Mouse (Mus musculus): Measurements from ENCODE around the gene Olfr330.
"Not testable (repeated sequence)": the region's sequence is repeated elsewhere in the genome, so short reads cannot be mapped to it uniquely, and the experiment has no call there.

Gene Olfr330

DNA sequence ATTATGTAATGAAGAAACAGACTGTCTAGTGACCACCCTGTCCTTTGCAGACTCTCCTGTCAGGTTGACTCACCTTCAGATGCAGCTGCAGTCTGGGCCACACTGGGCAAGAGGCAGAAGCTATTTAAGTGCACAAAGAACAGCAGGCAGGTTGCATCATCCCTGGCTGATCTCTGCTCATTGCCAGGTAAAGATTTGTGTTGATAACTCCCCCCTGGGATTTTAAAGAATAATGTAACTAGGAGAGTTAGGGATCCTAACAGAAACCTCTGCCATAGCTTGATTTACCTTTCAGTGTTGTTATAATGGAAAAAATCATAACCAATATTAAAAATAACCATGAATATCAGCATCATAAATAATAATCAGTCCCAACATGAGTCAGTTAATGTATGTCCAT lies at the start of gene Olfr330:
Gene Olfr330 (minus strand): TSS at position 101 of the 400 bp plus-strand sequence.
- DNase-seq (ENCODE audit: low read depth, low spot score); H3K36me3 ChIP-seq (ENCODE audit: control insufficient read depth, insufficient read depth, low read length, poor library complexity, severe bottlenecking); H3K27me3 ChIP-seq (ENCODE audit: control insufficient read depth, insufficient read depth, low read length, poor library complexity, severe bottlenecking): not testable (repeated sequence)

GRCm38 (mm10) chr11:58578636-58579035 lies 44.0 kb upstream of the Olfr330 start:
- no peak for DNase-seq (ENCODE audit: low read depth, low spot score)
- Histone ChIP-seq H3K36me3 (ENCODE audit: control insufficient read depth, insufficient read depth, low read length, poor library complexity, severe bottlenecking) (no peaks in the 10 kb centered on the region), H3K27me3 (ENCODE audit: control insufficient read depth, insufficient read depth, low read length, poor library complexity, severe bottlenecking) (no peaks in the 10 kb centered on the region)

- DNase-seq (ENCODE audit: low read depth, low spot score) = no peak
- no peaks in the 10 kb centered on the region for H3K27me3 ChIP-seq (ENCODE audit: control insufficient read depth, insufficient read depth, low read length, poor library complexity, severe bottlenecking)
Observed at GRCm38 (mm10) chr11:58577430-58577829, 42.8 kb upstream of the Olfr330 start, which contains the start of gene Olfr325. Olfr325 (plus strand) TSS chr11:58577730.

DNA sequence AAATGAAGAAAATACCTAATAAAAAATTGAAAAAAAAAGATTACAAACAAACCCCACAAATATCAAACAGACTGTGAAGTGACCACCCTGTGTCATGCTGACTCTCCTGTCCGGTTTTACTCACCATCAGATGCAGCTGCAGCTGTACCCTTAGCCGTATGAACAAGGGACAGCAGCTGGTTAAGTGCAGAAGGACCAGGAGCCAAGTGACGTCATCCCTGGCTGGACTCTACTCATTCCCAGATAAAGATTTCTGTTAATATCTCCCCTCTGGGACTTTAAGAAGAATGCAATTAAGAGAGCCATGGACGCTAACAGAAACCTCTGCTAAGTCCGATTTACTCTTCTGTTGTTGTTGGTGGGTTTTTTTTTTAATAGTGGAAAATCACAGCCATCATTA lies 35.8 kb upstream of the Olfr330 start, which contains the start of gene Olfr224:
Gene Olfr224 (minus strand): TSS at position 149 of the 400 bp plus-strand sequence.
- DNase-seq (ENCODE audit: low read depth, low spot score) = no peak
- H3K36me3 ChIP-seq (ENCODE audit: control insufficient read depth, insufficient read depth, low read length, poor library complexity, severe bottlenecking) = no peaks in the 10 kb centered on the region
- H3K27me3 ChIP-seq (ENCODE audit: control insufficient read depth, insufficient read depth, low read length, poor library complexity, severe bottlenecking) = no peaks in the 10 kb centered on the region

More at GRCm38 (mm10) chr11:58577430-58577829, 42.8 kb upstream of the Olfr330 start, which contains the start of gene Olfr325:
- no peaks in the 10 kb centered on the region for H3K36me3 ChIP-seq (ENCODE audit: control insufficient read depth, insufficient read depth, low read length, poor library complexity, severe bottlenecking)

DNA sequence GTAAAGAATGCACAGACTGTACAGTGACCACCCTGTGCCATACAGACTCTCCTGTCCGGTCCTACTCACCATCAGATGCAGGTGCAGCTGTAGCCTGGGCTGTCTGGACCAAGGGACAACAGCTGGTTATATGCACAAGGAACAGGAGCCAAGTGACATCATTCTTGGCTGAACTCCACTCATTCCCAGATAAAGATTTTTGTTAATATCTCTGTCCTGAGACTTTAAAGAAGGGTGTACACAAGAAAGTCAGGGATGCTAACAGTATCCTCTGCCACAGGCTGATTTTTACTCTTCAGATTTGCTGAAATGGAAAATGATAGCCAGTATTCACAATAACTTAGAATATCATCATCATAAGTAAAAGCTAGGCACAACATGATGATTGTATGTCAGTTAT lies 20.9 kb upstream of the Olfr330 start, which contains the start of gene Olfr328:
Gene Olfr328 (minus strand): TSS at position 101 of the 400 bp plus-strand sequence.
- Histone ChIP-seq H3K27me3 (ENCODE audit: control insufficient read depth, insufficient read depth, low read length, poor library complexity, severe bottlenecking) (no peaks in the 10 kb centered on the region), H3K36me3 (ENCODE audit: control insufficient read depth, insufficient read depth, low read length, poor library complexity, severe bottlenecking) (no peaks in the 10 kb centered on the region)
- no peak for DNase-seq (ENCODE audit: low read depth, low spot score)

- H3K27me3 ChIP-seq (ENCODE audit: control insufficient read depth, insufficient read depth, low read length, poor library complexity, severe bottlenecking) = no peaks in the 10 kb centered on the region
- DNase-seq (ENCODE audit: low read depth, low spot score) = no peak
- H3K36me3 ChIP-seq (ENCODE audit: control insufficient read depth, insufficient read depth, low read length, poor library complexity, severe bottlenecking) = no peaks in the 10 kb centered on the region
Observed at GRCm38 (mm10) chr11:58546322-58546721, 11.7 kb upstream of the Olfr330 start, which contains the start of gene Olfr329-ps. Olfr329-ps (minus strand) TSS chr11:58546422.

DNA sequence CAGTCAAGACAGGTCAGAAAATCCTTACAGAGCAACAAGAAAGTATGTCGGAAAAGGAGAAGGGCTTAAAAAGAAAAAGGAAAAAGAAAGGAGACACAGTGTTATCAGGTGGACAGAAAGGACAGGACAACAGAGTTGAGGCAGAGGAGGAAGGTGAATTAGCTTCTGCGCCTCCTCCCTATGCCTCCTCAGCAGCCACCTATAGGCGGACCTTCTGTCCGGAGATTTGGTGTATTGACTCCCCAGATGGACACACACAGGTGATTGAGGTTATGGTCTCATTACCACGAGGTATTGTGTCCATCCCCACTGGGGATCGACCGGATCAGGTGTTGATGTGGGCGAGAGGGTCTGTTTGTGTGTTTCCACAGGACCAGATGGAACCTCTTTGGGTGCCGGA lies 14.9 kb downstream of the Olfr330 start:
- not testable (repeated sequence) for H3K27me3 ChIP-seq (ENCODE audit: control insufficient read depth, insufficient read depth, low read length, poor library complexity, severe bottlenecking); DNase-seq (ENCODE audit: low read depth, low spot score); H3K36me3 ChIP-seq (ENCODE audit: control insufficient read depth, insufficient read depth, low read length, poor library complexity, severe bottlenecking)

DNA sequence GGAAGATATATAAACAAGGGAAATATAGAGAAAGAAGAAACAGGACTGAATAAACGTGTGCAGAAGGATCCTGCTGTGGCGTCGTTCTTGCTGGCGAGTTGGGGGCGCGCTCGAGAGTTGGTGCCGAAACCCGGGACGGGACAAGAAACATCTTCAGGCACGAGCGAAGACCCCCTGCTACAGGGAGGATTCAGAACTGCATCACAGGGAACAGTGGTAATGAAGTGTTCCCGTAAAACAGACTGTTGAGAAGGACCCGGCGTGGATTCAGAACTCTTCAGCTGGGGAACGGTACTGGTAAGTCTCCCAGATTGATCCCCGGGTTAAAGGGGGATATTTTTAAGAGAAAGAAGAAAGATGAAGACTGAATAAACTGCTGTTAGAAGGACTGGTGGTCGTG lies 15.7 kb downstream of the Olfr330 start:
- H3K27me3 ChIP-seq (ENCODE audit: control insufficient read depth, insufficient read depth, low read length, poor library complexity, severe bottlenecking); H3K36me3 ChIP-seq (ENCODE audit: control insufficient read depth, insufficient read depth, low read length, poor library complexity, severe bottlenecking); DNase-seq (ENCODE audit: low read depth, low spot score): not testable (repeated sequence)

DNA sequence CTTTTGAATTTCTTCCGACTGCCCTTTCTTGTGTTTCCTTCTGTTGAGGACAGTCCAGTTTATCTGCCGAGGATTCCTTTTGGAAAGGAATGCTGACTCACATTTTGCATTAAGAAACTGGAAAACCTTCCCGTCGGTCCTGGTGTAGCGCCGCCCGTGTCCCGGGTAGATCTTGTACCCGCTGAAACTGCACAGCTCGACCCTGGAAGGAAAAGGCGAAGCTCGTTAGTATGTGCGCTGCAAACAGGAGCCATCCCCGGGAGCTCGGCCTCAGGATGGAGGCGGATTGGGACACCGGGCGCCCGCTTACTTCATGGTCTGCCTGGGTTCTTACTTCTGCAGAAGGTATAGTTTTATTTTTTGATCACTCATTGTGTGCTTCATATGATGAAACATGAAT lies 25.6 kb downstream of the Olfr330 start:
- H3K36me3 ChIP-seq (ENCODE audit: control insufficient read depth, insufficient read depth, low read length, poor library complexity, severe bottlenecking); DNase-seq (ENCODE audit: low read depth, low spot score): not testable (repeated sequence)

DNA sequence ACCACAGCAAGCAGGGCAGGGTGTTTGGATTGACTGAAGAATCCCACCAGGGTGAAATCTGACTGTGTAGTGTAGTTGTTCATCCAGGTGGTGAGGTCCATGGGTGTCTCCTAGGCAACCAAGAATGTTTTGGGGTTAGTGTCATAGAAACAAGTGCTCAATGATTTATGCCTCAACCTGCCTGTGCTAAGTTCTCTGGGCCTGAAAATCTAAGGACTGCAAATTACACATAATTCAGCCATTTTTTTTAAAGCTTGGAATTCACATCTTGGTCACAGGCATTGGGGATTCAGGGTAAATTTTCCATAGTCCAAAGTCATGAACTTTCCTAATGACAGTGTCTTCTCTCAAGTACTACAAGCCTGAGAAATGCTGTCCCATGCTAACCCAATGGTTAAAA lies 32.2 kb downstream of the Olfr330 start, which contains the start of gene Olfr331:
Gene Olfr331 (minus strand): TSS at position 101 of the 400 bp plus-strand sequence.
- H3K27me3 ChIP-seq (ENCODE audit: control insufficient read depth, insufficient read depth, low read length, poor library complexity, severe bottlenecking); DNase-seq (ENCODE audit: low read depth, low spot score): not testable (repeated sequence)

More for the DNA sequence above, 25.6 kb downstream of the Olfr330 start:
- not testable (repeated sequence) for H3K27me3 ChIP-seq (ENCODE audit: control insufficient read depth, insufficient read depth, low read length, poor library complexity, severe bottlenecking)

GRCm38 (mm10) chr11:58499290-58499689 lies 35.3 kb downstream of the Olfr330 start:
- Histone ChIP-seq H3K36me3 (ENCODE audit: control insufficient read depth, insufficient read depth, low read length, poor library complexity, severe bottlenecking) (no peaks in the 10 kb centered on the region), H3K27me3 (ENCODE audit: control insufficient read depth, insufficient read depth, low read length, poor library complexity, severe bottlenecking) (no peaks in the 10 kb centered on the region)
- no peak for DNase-seq (ENCODE audit: low read depth, low spot score)

More for the DNA sequence above, 32.2 kb downstream of the Olfr330 start, which contains the start of gene Olfr331:
- not testable (repeated sequence) for H3K36me3 ChIP-seq (ENCODE audit: control insufficient read depth, insufficient read depth, low read length, poor library complexity, severe bottlenecking)

GRCm38 (mm10) chr11:58498761-58499160 lies 35.9 kb downstream of the Olfr330 start:
- DNase-seq (ENCODE audit: low read depth, low spot score) = no peak
- Histone ChIP-seq H3K27me3 (ENCODE audit: control insufficient read depth, insufficient read depth, low read length, poor library complexity, severe bottlenecking) (no peaks in the 10 kb centered on the region), H3K36me3 (ENCODE audit: control insufficient read depth, insufficient read depth, low read length, poor library complexity, severe bottlenecking) (no peaks in the 10 kb centered on the region)

DNA sequence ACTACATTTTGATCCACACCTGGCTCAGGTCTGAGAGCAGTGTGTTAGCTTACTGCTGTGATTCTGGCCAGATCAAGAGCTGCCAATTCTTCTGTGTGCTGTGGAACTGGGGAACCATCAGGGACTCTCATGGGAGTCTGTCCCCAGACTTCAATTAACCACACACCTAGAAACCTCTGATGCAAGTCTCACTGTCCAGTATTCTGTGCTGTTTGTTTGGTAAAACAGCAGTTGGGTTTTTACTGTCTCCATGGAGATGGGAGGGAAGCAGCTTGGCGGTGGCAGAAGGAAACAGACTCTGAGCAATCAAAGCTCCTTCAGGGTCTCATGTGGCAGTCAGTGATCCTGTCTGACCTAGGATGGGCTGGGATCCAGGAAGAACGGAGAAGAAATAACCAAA lies 42.2 kb downstream of the Olfr330 start, which contains the start of gene Olfr332:
Gene Olfr332 (minus strand): TSS at position 101 of the 400 bp plus-strand sequence.
- Histone ChIP-seq H3K27me3 (ENCODE audit: control insufficient read depth, insufficient read depth, low read length, poor library complexity, severe bottlenecking) (no peaks in the 10 kb centered on the region), H3K36me3 (ENCODE audit: control insufficient read depth, insufficient read depth, low read length, poor library complexity, severe bottlenecking) (no peaks in the 10 kb centered on the region)
- DNase-seq (ENCODE audit: low read depth, low spot score) = no peak

All from splenic B cell, adult 2 months (primary cell).